Mouse (Mus musculus) retina, embryonic 14.5 days (tissue): Measurements from ENCODE around the gene Auts2.

Experiments
- DNase-seq: peaks from one replicate; pipeline ENCODE4 v3.0.0-alpha.2; 2015; ENCODE audit warnings: low spot score

Auts2 gene

GRCm38 (mm10) chr5:132258882-132259281 is 284.3 kb downstream of the Auts2 start:
- no peak for DNase-seq

GRCm38 (mm10) chr5:132255579-132255978 is 287.6 kb downstream of the Auts2 start:
- DNase-seq, result no peak

- no peak for DNase-seq
Observed at GRCm38 (mm10) chr5:132249523-132249922, 293.6 kb downstream of the Auts2 start.

GRCm38 (mm10) chr5:132248069-132248468 is 295.1 kb downstream of the Auts2 start:
- DNase-seq, result no peak

- no peak for DNase-seq
Observed at GRCm38 (mm10) chr5:132235460-132235859, 307.7 kb downstream of the Auts2 start.

GRCm38 (mm10) chr5:132234471-132234870 is 308.7 kb downstream of the Auts2 start:
- no peak for DNase-seq

- peak; percentile 81 for DNase-seq
Observed at GRCm38 (mm10) chr5:132231280-132232047, 311.7 kb downstream of the Auts2 start.

- DNase-seq, result peak; percentile 34
Observed at GRCm38 (mm10) chr5:132229644-132230357, 313.3 kb downstream of the Auts2 start.

GRCm38 (mm10) chr5:132229023-132229422 is 314.1 kb downstream of the Auts2 start:
- DNase-seq, result no peak

GRCm38 (mm10) chr5:132220376-132220930 is 322.7 kb downstream of the Auts2 start:
- DNase-seq, result no peak

GRCm38 (mm10) chr5:132216143-132216542 is 327.0 kb downstream of the Auts2 start:
- DNase-seq, result no peak

GRCm38 (mm10) chr5:132212446-132212845 is 330.7 kb downstream of the Auts2 start:
- no peak for DNase-seq

GRCm38 (mm10) chr5:132209694-132210093 is 333.4 kb downstream of the Auts2 start:
- no peak for DNase-seq

GRCm38 (mm10) chr5:132206220-132206619 is 336.9 kb downstream of the Auts2 start:
- no peak for DNase-seq

- peak; percentile 12 for DNase-seq
Observed at GRCm38 (mm10) chr5:132203846-132204245, 339.3 kb downstream of the Auts2 start.

GRCm38 (mm10) chr5:132201077-132201645 is 342.0 kb downstream of the Auts2 start:
- DNase-seq, result no peak

- DNase-seq, result no peak
Observed at GRCm38 (mm10) chr5:132200595-132200994, 342.5 kb downstream of the Auts2 start.

GRCm38 (mm10) chr5:132195048-132195533 is 348.1 kb downstream of the Auts2 start:
- DNase-seq, result peak; percentile 31

GRCm38 (mm10) chr5:132190190-132190589 is 353.0 kb downstream of the Auts2 start:
- DNase-seq, result no peak

- no peak for DNase-seq
Observed at GRCm38 (mm10) chr5:132186659-132187058, 356.5 kb downstream of the Auts2 start.

GRCm38 (mm10) chr5:132186221-132186620 is 356.9 kb downstream of the Auts2 start:
- no peak for DNase-seq

- no peak for DNase-seq
Observed at GRCm38 (mm10) chr5:132184395-132185095, 358.6 kb downstream of the Auts2 start.
